Mouse (Mus musculus): ENCODE data around the gene Cd3e. TPM values are rescaled to one million over a fixed set of nuclear protein-coding genes. Genes with fewer than 3 reads are reported as not detected.

Cd3e gene
- polyA plus RNA-seq, 1 experiment, result not detected

- no peaks in the 10 kb centered on the region for H3K27me3 ChIP-seq (ENCODE audit: control insufficient read depth, insufficient read depth, insufficient read length)
- no peaks in the 10 kb centered on the region for H3K36me3 ChIP-seq (ENCODE audit: control insufficient read depth, insufficient read depth)
- H3K4me2 ChIP-seq (ENCODE audit: low read depth), result no peak overlapping the region
- H3K79me2 ChIP-seq (ENCODE audit: control insufficient read depth, insufficient read depth), result no peaks in the 10 kb centered on the region
- TF ChIP-seq TCF12 (IDR thresholded peaks at IDR 0.05; ENCODE audit: insufficient read depth, poor library complexity, severe bottlenecking) (no peak), MAX (IDR thresholded peaks at IDR 0.05; ENCODE audit: low read depth) (no peak), CEBPB (IDR thresholded peaks at IDR 0.05; ENCODE audit: insufficient read depth, poor library complexity, severe bottlenecking) (no peak), MYOD1 (IDR thresholded peaks at IDR 0.05; ENCODE audit: control insufficient read depth in 1 of 3, insufficient read length in 2 of 3, low read depth in 2 of 3) (no peak), TCF3 (IDR thresholded peaks at IDR 0.05; ENCODE audit: insufficient read length, low read depth) (no peak), POLR2AphosphoS2 (IDR thresholded peaks at IDR 0.05; ENCODE audit: insufficient read length, low read depth) (no peak), REST (IDR thresholded peaks at IDR 0.05; ENCODE audit: insufficient read depth, insufficient read length) (no peak), SRF (IDR thresholded peaks at IDR 0.05; ENCODE audit: control insufficient read depth, insufficient read length, low read depth) (no peak), POLR2A (IDR thresholded peaks at IDR 0.05; ENCODE audit: insufficient read length, low read depth) (no peak), E2F4 (IDR thresholded peaks at IDR 0.05; ENCODE audit: insufficient read depth) (no peak), USF1 (IDR thresholded peaks at IDR 0.05; ENCODE audit: low read depth) (no peak), MYOG (IDR thresholded peaks at IDR 0.05; ENCODE audit: control insufficient read depth in 1 of 3, insufficient read depth in 1 of 3, insufficient read length in 2 of 3, low read depth in 2 of 3) (no peak)
- H3K4me3 ChIP-seq, result no peak overlapping the region
- no peak overlapping the region for H3ac ChIP-seq (ENCODE audit: control insufficient read depth, insufficient read length)
Measured at GRCm38 (mm10) chr9:44993268-44993667, 16.2 kb downstream of the Cd3e start.

GRCm38 (mm10) chr9:44992271-44992670 is 17.2 kb downstream of the Cd3e start:
- H3ac ChIP-seq (ENCODE audit: control insufficient read depth, insufficient read length), result no peak overlapping the region
- TF ChIP-seq CEBPB (IDR thresholded peaks at IDR 0.05; ENCODE audit: insufficient read depth, poor library complexity, severe bottlenecking) (no peak), POLR2AphosphoS2 (IDR thresholded peaks at IDR 0.05; ENCODE audit: insufficient read length, low read depth) (no peak), USF1 (IDR thresholded peaks at IDR 0.05; ENCODE audit: low read depth) (no peak), MAX (IDR thresholded peaks at IDR 0.05; ENCODE audit: low read depth) (no peak), SRF (IDR thresholded peaks at IDR 0.05; ENCODE audit: control insufficient read depth, insufficient read length, low read depth) (no peak)
- H3K36me3 ChIP-seq (ENCODE audit: control insufficient read depth, insufficient read depth), result no peaks in the 10 kb centered on the region
- no peak overlapping the region for H3K4me2 ChIP-seq (ENCODE audit: low read depth)
- H3K27me3 ChIP-seq (ENCODE audit: control insufficient read depth, insufficient read depth, insufficient read length), result no peaks in the 10 kb centered on the region
- no peak overlapping the region for H3K4me3 ChIP-seq
- H3K79me2 ChIP-seq (ENCODE audit: control insufficient read depth, insufficient read depth), result no peaks in the 10 kb centered on the region

- Histone ChIP-seq H3K79me2 (ENCODE audit: control insufficient read depth, insufficient read depth) (no peaks in the 10 kb centered on the region), H3K4me2 (ENCODE audit: low read depth) (no peak overlapping the region), H3K4me3 (no peak overlapping the region), H3ac (ENCODE audit: control insufficient read depth, insufficient read length) (no peak overlapping the region), H3K36me3 (ENCODE audit: control insufficient read depth, insufficient read depth) (no peaks in the 10 kb centered on the region), H3K27me3 (ENCODE audit: control insufficient read depth, insufficient read depth, insufficient read length) (no peaks in the 10 kb centered on the region)
- TF ChIP-seq REST (IDR thresholded peaks at IDR 0.05; ENCODE audit: insufficient read depth, insufficient read length), result no peak
- no peak for TF ChIP-seq TCF3 (IDR thresholded peaks at IDR 0.05; ENCODE audit: insufficient read length, low read depth)
Measured at GRCm38 (mm10) chr9:44991821-44992220, 17.6 kb downstream of the Cd3e start.

- Histone ChIP-seq H3K27me3 (ENCODE audit: control insufficient read depth, insufficient read depth, insufficient read length) (no peaks in the 10 kb centered on the region), H3K79me2 (ENCODE audit: control insufficient read depth, insufficient read depth) (no peaks in the 10 kb centered on the region), H3K36me3 (ENCODE audit: control insufficient read depth, insufficient read depth) (no peaks in the 10 kb centered on the region), H3K4me2 (ENCODE audit: low read depth) (peak overlapping the region; percentile 38), H3ac (ENCODE audit: control insufficient read depth, insufficient read length) (no peak overlapping the region), H3K4me3 (no peak overlapping the region)
- TF ChIP-seq MYOD1 (IDR thresholded peaks at IDR 0.05; ENCODE audit: control insufficient read depth in 1 of 3, insufficient read length in 2 of 3, low read depth in 2 of 3), result no peak
- TF ChIP-seq MYOG (IDR thresholded peaks at IDR 0.05; ENCODE audit: control insufficient read depth in 1 of 3, insufficient read depth in 1 of 3, insufficient read length in 2 of 3, low read depth in 2 of 3), result no peak
- no peak for TF ChIP-seq TCF12 (IDR thresholded peaks at IDR 0.05; ENCODE audit: insufficient read depth, poor library complexity, severe bottlenecking)
- no peak for TF ChIP-seq E2F4 (IDR thresholded peaks at IDR 0.05; ENCODE audit: insufficient read depth)
- TF ChIP-seq POLR2A (IDR thresholded peaks at IDR 0.05; ENCODE audit: insufficient read length, low read depth), result no peak
- TF ChIP-seq USF1 (IDR thresholded peaks at IDR 0.05; ENCODE audit: low read depth), result no peak
- TF ChIP-seq CEBPB (IDR thresholded peaks at IDR 0.05; ENCODE audit: insufficient read depth, poor library complexity, severe bottlenecking), result no peak
- no peak for TF ChIP-seq POLR2AphosphoS2 (IDR thresholded peaks at IDR 0.05; ENCODE audit: insufficient read length, low read depth)
- no peak for TF ChIP-seq MAX (IDR thresholded peaks at IDR 0.05; ENCODE audit: low read depth)
- no peak for TF ChIP-seq TCF3 (IDR thresholded peaks at IDR 0.05; ENCODE audit: insufficient read length, low read depth)
- TF ChIP-seq SRF (IDR thresholded peaks at IDR 0.05; ENCODE audit: control insufficient read depth, insufficient read length, low read depth), result no peak
- no peak for TF ChIP-seq REST (IDR thresholded peaks at IDR 0.05; ENCODE audit: insufficient read depth, insufficient read length)
Measured at GRCm38 (mm10) chr9:44986976-44987375, 22.5 kb downstream of the Cd3e start.

- Histone ChIP-seq H3K36me3 (ENCODE audit: control insufficient read depth, insufficient read depth) (no peaks in the 10 kb centered on the region), H3ac (ENCODE audit: control insufficient read depth, insufficient read length) (no peak overlapping the region), H3K4me2 (ENCODE audit: low read depth) (peak overlapping the region; percentile 38), H3K27me3 (ENCODE audit: control insufficient read depth, insufficient read depth, insufficient read length) (peaks cover under 1% of the 10 kb centered on the region), H3K4me3 (no peak overlapping the region), H3K79me2 (ENCODE audit: control insufficient read depth, insufficient read depth) (no peaks in the 10 kb centered on the region)
- no peak for TF ChIP-seq REST (IDR thresholded peaks at IDR 0.05; ENCODE audit: insufficient read depth, insufficient read length)
- TF ChIP-seq MAX (IDR thresholded peaks at IDR 0.05; ENCODE audit: low read depth), result no peak
- TF ChIP-seq SRF (IDR thresholded peaks at IDR 0.05; ENCODE audit: control insufficient read depth, insufficient read length, low read depth), result no peak
- TF ChIP-seq MYOD1 (IDR thresholded peaks at IDR 0.05; ENCODE audit: control insufficient read depth in 1 of 3, insufficient read length in 2 of 3, low read depth in 2 of 3), result no peak
- TF ChIP-seq CEBPB (IDR thresholded peaks at IDR 0.05; ENCODE audit: insufficient read depth, poor library complexity, severe bottlenecking), result no peak
- no peak for TF ChIP-seq USF1 (IDR thresholded peaks at IDR 0.05; ENCODE audit: low read depth)
- no peak for TF ChIP-seq POLR2AphosphoS2 (IDR thresholded peaks at IDR 0.05; ENCODE audit: insufficient read length, low read depth)
- TF ChIP-seq E2F4 (IDR thresholded peaks at IDR 0.05; ENCODE audit: insufficient read depth), result no peak
- TF ChIP-seq MYOG (IDR thresholded peaks at IDR 0.05; ENCODE audit: control insufficient read depth in 1 of 3, insufficient read depth in 1 of 3, insufficient read length in 2 of 3, low read depth in 2 of 3), result no peak
- TF ChIP-seq POLR2A (IDR thresholded peaks at IDR 0.05; ENCODE audit: insufficient read length, low read depth), result no peak
- no peak for TF ChIP-seq TCF12 (IDR thresholded peaks at IDR 0.05; ENCODE audit: insufficient read depth, poor library complexity, severe bottlenecking)
- TF ChIP-seq TCF3 (IDR thresholded peaks at IDR 0.05; ENCODE audit: insufficient read length, low read depth), result no peak
Measured at GRCm38 (mm10) chr9:44986242-44986781, 23.1 kb downstream of the Cd3e start.

All from myocyte (in vitro differentiated cells).